Mouse (Mus musculus) gastrocnemius, adult 2 months (tissue): ENCODE measurements around the gene Pxn. TPM values are rescaled to one million over a fixed set of nuclear protein-coding genes. Genes with fewer than 3 reads are reported as not detected.

Experiments
- DNase-seq: peaks from one replicate; pipeline ENCODE4 v3.0.0; 2022
- H3K27ac ChIP-seq: fragments of 200-600 bp; 2 replicates; pipeline ENCODE4 v1.8.1; 2022; ENCODE audit warnings: mild to moderate bottlenecking
- H3K4me3 ChIP-seq: fragments of 200-600 bp; 2 replicates; pipeline ENCODE4 v1.8.1; 2022; ENCODE audit warnings: mild to moderate bottlenecking, moderate library complexity
- CTCF ChIP-seq: fragments of 200-600 bp; IDR thresholded peaks from 2 replicates; pipeline ENCODE4 v1.8.1; 2022; ENCODE audit warnings: antibody characterized with exemption, mild to moderate bottlenecking, moderate library complexity
- intact Hi-C: fragments of 180-260 bp; cut with DNase I; formaldehyde crosslinking; loops from one replicate; pipeline ENCODE4 v1.15.1; 2025
- total RNA-seq, 2 experiments: library from RNA; stranded (reverse); gene quantifications; 2 replicates each; pipeline ENCODE4 v1.2.3; 2021

Pxn gene
- total RNA-seq, 2 experiments from 2014 or later: 79.2 to 95.2 TPM

GRCm38 (mm10) chr5:115526456-115527202 lies 20.2 kb downstream of the Pxn start:
- intact Hi-C loops: no loop called here
- no peak for TF ChIP-seq CTCF
- DNase-seq: no peak
- peak overlapping the region; percentile 92 for H3K27ac ChIP-seq
- no peak overlapping the region for H3K4me3 ChIP-seq

- Histone ChIP-seq H3K27ac (0 out of 2 replicates have a peak overlapping the region, but pooled peaks have one; percentile 41), H3K4me3 (no peak overlapping the region)
- DNase-seq: peak; percentile 22
- intact Hi-C loops: no loop called here
- no peak for TF ChIP-seq CTCF
These were observed 21.7 kb downstream of the Pxn start for GRCm38 (mm10) chr5:115528128-115528527.

- peak; percentile 21 for DNase-seq
- intact Hi-C loops: no loop called here
These were observed 22.9 kb downstream of the Pxn start for GRCm38 (mm10) chr5:115529364-115529741.

GRCm38 (mm10) chr5:115529742-115530446 lies 23.4 kb downstream of the Pxn start:
- peak; percentile 33 for DNase-seq
- Histone ChIP-seq H3K4me3 (peak overlapping the region; percentile 51), H3K27ac (peak overlapping the region; percentile 94)
- intact Hi-C loops: no loop called here
- no peak for TF ChIP-seq CTCF

More at GRCm38 (mm10) chr5:115529364-115529741, 22.9 kb downstream of the Pxn start:
- peak overlapping the region; percentile 94 for H3K27ac ChIP-seq
- peak overlapping the region; percentile 51 for H3K4me3 ChIP-seq
- TF ChIP-seq CTCF: no peak

GRCm38 (mm10) chr5:115530447-115530809 lies 24.0 kb downstream of the Pxn start:
- Histone ChIP-seq H3K27ac (peak overlapping the region; percentile 94), H3K4me3 (peak overlapping the region; percentile 51)
- DNase-seq: peak; percentile 52
- intact Hi-C loops: no loop called here
- no peak for TF ChIP-seq CTCF

GRCm38 (mm10) chr5:115531671-115532270 lies 25.3 kb downstream of the Pxn start:
- intact Hi-C loops: no loop called here
- H3K4me3 ChIP-seq: peak overlapping the region; percentile 51
- TF ChIP-seq CTCF: no peak
- peak; percentile 96 for DNase-seq
- peak overlapping the region; percentile 94 for H3K27ac ChIP-seq

- intact Hi-C loops: no loop called here
- H3K4me3 ChIP-seq: peak overlapping the region; percentile 56
- no peak for TF ChIP-seq CTCF
- peak; percentile 84 for DNase-seq
- H3K27ac ChIP-seq: peak overlapping the region; percentile 94
These were observed 27.8 kb downstream of the Pxn start for GRCm38 (mm10) chr5:115534290-115534731.

GRCm38 (mm10) chr5:115534856-115535255 lies 28.4 kb downstream of the Pxn start:
- intact Hi-C loops: no loop called here
- H3K4me3 ChIP-seq: peak overlapping the region; percentile 56
- peak; percentile 69 for DNase-seq
- peak overlapping the region; percentile 94 for H3K27ac ChIP-seq
- no peak for TF ChIP-seq CTCF

GRCm38 (mm10) chr5:115535635-115536034 lies 29.2 kb downstream of the Pxn start:
- H3K27ac ChIP-seq: peak overlapping the region; percentile 94
- DNase-seq: peak; percentile 82
- no peak for TF ChIP-seq CTCF
- intact Hi-C loops: no loop called here
- peak overlapping the region; percentile 56 for H3K4me3 ChIP-seq

GRCm38 (mm10) chr5:115538017-115538692 lies 31.7 kb downstream of the Pxn start:
- peak; percentile 59 for DNase-seq
- no peak for TF ChIP-seq CTCF
- intact Hi-C loops: loop anchor here (1.0 kb wide), 1 partner anchor 32 kb away; the partner anchor contains the start of gene Pxn
- peak overlapping the region; percentile 83 for H3K27ac ChIP-seq
- peak overlapping the region; percentile 38 for H3K4me3 ChIP-seq

GRCm38 (mm10) chr5:115538693-115539043 lies 32.2 kb downstream of the Pxn start:
- Histone ChIP-seq H3K27ac (peak overlapping the region; percentile 83), H3K4me3 (peak overlapping the region; percentile 38)
- DNase-seq: peak; percentile 94
- peak; percentile 92 for TF ChIP-seq CTCF
- intact Hi-C loops: loop anchor here (1.0 kb wide), 1 partner anchor 32 kb away; the partner anchor contains the start of gene Pxn

GRCm38 (mm10) chr5:115542635-115543384 lies 36.3 kb downstream of the Pxn start:
- H3K4me3 ChIP-seq: peak overlapping the region; percentile 38
- intact Hi-C loops: no loop called here
- H3K27ac ChIP-seq: peak overlapping the region; percentile 86
- TF ChIP-seq CTCF: no peak
- DNase-seq: no peak
